Mouse (Mus musculus) kidney, postnatal 0 days (tissue): Measurements from ENCODE around the gene Fxyd6. TPM values are rescaled to one million over a fixed set of nuclear protein-coding genes. Genes with fewer than 3 reads are reported as not detected.

Experiments used
- ATAC-seq: fragments of 200-750 bp; cut with Nextera tagmentation; replicated peaks from 2 replicates; pipeline ENCODE4 v1.8.0; 2017; ENCODE audit warnings: low read depth, moderate number of reproducible peaks, moderate TSS enrichment, moderate library complexity; ENCODE audit not compliant: low FRiP score
- DNase-seq: peaks from one replicate; pipeline ENCODE4 v3.0.0-alpha.2; 2016; ENCODE audit warnings: low spot score
- H3K27ac ChIP-seq: fragments of 300-500 bp; sonication (generic); 2 replicates; pipeline ENCODE4 v1.5.1; 2014; ENCODE audit warnings: mild to moderate bottlenecking
- H3K27me3 ChIP-seq: fragments of 300-500 bp; sonication (generic); 2 replicates; pipeline ENCODE4 v1.6.1; 2014; ENCODE audit warnings: low read length, mixed read lengths; ENCODE audit not compliant: insufficient read depth
- H3K36me3 ChIP-seq: fragments of 300-500 bp; sonication (generic); 2 replicates; pipeline ENCODE4 v1.6.1; 2014; ENCODE audit warnings: low read length, mixed read lengths; ENCODE audit not compliant: insufficient read depth
- H3K4me1 ChIP-seq: fragments of 300-500 bp; sonication (generic); replicated peaks from 2 replicates; pipeline ENCODE4 v1.6.1; 2014; ENCODE audit warnings: antibody characterized with exemption, low read length, mixed read lengths; ENCODE audit not compliant: insufficient read depth
- H3K4me2 ChIP-seq: fragments of 300-500 bp; sonication (generic); 2 replicates; pipeline ENCODE4 v1.6.1; 2014; ENCODE audit warnings: mild to moderate bottlenecking, low read length, moderate library complexity, mixed read lengths
- H3K4me3 ChIP-seq: fragments of 300-500 bp; sonication (generic); replicated peaks from 2 replicates; pipeline ENCODE4 v1.5.1; 2014; ENCODE audit warnings: low read depth, low read length
- H3K9ac ChIP-seq: fragments of 300-500 bp; sonication (generic); 2 replicates; pipeline ENCODE4 v1.6.1; 2014; ENCODE audit warnings: low read depth, low read length
- H3K9me3 ChIP-seq: fragments of 300-500 bp; sonication (generic); replicated peaks from 2 replicates; pipeline ENCODE4 v1.6.1; 2016; ENCODE audit warnings: low read length, inconsistent platforms, mixed read lengths
- CTCF ChIP-seq: IDR thresholded peaks from 2 replicates; pipeline ENCODE4 v1.5.1; 2016; ENCODE audit warnings: antibody characterized with exemption, low read depth, mild to moderate bottlenecking, moderate library complexity
- WGBS: fragments of 180-500 bp; shearing (Covaris S2); extraction: QIAGEN DNeasy Blood & Tissue Kit; methylation state at CpG from one replicate; pipeline ENCODE4 v1.1.7; 2014; 5-methylcytosine and 5-hydroxymethylcytosine counted together
- polyA plus RNA-seq: library from polyadenylated mRNA; unstranded; fragments of >200 nt; fragmentation: Nextera tagmentation; extraction: Ambion mirVana; gene quantifications from 2 replicates; pipeline ENCODE4 v1.2.1, GENCODE M21; 2015

Gene Fxyd6
- polyA plus RNA-seq, 1 experiment from 2014 or later, result 141 TPM

DNA sequence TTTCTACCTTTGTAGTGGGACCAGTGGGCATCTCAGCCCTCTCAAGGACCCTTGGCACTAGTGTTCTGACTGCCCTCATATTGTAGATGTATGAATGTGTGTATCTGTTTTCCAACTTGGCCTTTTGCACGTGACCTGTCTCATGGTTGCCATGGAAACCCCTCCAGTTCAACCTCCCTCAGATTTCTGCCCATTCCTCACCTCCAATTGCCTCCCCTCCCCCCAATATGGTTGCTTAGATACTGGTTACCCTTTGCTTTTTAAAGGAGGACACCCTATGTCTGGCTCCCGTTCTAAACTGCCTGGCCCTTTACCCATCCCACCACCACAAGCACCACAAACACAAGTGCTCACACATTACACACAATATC, 1.3 kb downstream of the Fxyd6 start:
- no peaks in the 10 kb centered on the region for H3K9me3 ChIP-seq
- H3K4me2 ChIP-seq, result peak overlapping the region; percentile 92
- no peak for TF ChIP-seq CTCF
- no peaks in the 10 kb centered on the region for H3K27me3 ChIP-seq
- 32% methylated on average over 2 of the region's 2 CpGs for WGBS
- ATAC-seq (no peak), DNase-seq (no peak)
- H3K9ac ChIP-seq, result 0 out of 2 replicates have a peak overlapping the region, but pooled peaks have one; percentile 69
- H3K27ac ChIP-seq, result no peak overlapping the region
- no peaks in the 10 kb centered on the region for H3K36me3 ChIP-seq
- H3K4me3 ChIP-seq, result peak overlapping the region; percentile 57
- peaks cover 16% of the 10 kb centered on the region for H3K4me1 ChIP-seq

DNA sequence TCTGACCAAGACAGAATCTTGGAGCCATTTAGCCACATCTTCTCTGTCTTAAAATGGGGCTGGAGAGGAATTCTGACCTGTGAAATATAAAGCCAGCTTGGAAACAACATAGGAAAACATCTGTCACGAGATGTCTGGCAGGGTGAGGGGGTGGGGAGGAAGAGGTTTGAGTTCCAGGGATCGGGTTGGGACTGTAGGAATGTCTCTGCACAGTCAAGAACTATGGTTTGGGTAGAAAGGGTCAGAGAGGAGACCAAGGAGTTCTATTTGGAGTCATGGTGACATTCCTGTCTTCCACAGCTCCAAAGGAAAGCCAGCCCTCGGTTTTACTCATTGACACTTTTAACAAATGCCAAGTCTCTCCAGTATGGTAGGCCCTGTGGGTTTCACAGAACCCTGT, 3.9 kb downstream of the Fxyd6 start:
- ATAC-seq, result no peak
- H3K27me3 ChIP-seq, result no peaks in the 10 kb centered on the region
- H3K9me3 ChIP-seq, result no peaks in the 10 kb centered on the region
- H3K4me1 ChIP-seq, result peaks cover 20% of the 10 kb centered on the region
- H3K27ac ChIP-seq, result no peak overlapping the region
- H3K36me3 ChIP-seq, result no peaks in the 10 kb centered on the region
- TF ChIP-seq CTCF, result no peak
- H3K9ac ChIP-seq, result no peak overlapping the region
- no peak overlapping the region for H3K4me2 ChIP-seq
- 30% methylated on average over 3 of the region's 3 CpGs for WGBS
- no peak for DNase-seq
- H3K4me3 ChIP-seq, result no peak overlapping the region

- H3K4me1 ChIP-seq, result peaks cover 20% of the 10 kb centered on the region
Observed at GRCm38 (mm10) chr9:45374988-45375502, 5.1 kb downstream of the Fxyd6 start.

DNA sequence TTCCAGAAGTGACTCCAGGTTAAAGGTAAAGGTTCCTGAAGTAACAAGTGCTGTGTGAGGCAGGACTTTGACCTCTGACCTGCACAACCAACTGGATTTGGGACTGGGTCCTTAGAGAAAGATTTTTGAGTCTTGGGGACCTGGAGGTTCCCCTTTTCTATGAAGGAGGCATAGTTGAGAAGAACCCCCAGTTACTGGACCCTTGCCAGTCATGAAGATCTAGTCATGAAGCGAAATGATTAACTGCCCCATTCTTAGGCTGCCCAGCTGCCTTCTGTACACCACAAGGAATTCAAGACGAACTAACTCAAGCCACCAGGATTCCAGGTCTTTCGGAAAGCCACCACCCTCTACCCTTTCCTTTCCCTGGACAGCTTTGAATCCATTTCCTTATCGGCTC, 6.4 kb downstream of the Fxyd6 start:
- no peaks in the 10 kb centered on the region for H3K27me3 ChIP-seq
- no peak overlapping the region for H3K27ac ChIP-seq
- DNase-seq, result no peak
- WGBS, result 49% methylated on average over 4 of the region's 4 CpGs
- TF ChIP-seq CTCF, result no peak
- no peaks in the 10 kb centered on the region for H3K36me3 ChIP-seq
- no peak overlapping the region for H3K9ac ChIP-seq
- H3K4me1 ChIP-seq, result peaks cover 19% of the 10 kb centered on the region
- no peak overlapping the region for H3K4me3 ChIP-seq
- no peaks in the 10 kb centered on the region for H3K9me3 ChIP-seq
- no peak overlapping the region for H3K4me2 ChIP-seq
- ATAC-seq, result no peak

More at GRCm38 (mm10) chr9:45374988-45375502, 5.1 kb downstream of the Fxyd6 start:
- TF ChIP-seq CTCF, result no peak
- ATAC-seq (no peak), DNase-seq (no peak)
- Histone ChIP-seq H3K36me3 (no peaks in the 10 kb centered on the region), H3K27me3 (no peaks in the 10 kb centered on the region), H3K4me2 (no peak overlapping the region), H3K9ac (no peak overlapping the region), H3K27ac (no peak overlapping the region), H3K9me3 (no peaks in the 10 kb centered on the region), H3K4me3 (no peak overlapping the region)
- whole genome bisulfite sequencing, result 86% methylated on average over 6 of the region's 6 CpGs

DNA sequence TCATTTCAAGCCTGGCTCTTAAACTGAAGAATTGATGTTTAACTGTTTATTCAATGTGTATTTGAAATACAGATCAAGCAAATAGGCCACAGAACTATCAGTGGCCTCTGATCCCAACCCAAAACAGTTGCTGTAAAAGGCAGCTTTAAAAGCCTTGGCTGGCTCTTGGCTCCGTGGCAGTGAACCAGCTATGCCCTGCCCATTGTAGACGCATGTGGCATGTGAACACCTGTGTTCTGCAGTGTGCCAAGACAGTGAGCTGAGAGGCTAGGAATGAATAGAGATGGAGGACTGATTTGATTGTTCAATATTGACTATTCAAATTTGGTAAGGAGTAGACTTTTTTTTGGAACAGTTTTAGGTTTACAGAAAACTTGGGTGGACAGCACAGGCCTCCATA, 6.9 kb downstream of the Fxyd6 start:
- Histone ChIP-seq H3K9ac (no peak overlapping the region), H3K9me3 (no peaks in the 10 kb centered on the region), H3K4me2 (no peak overlapping the region), H3K27me3 (no peaks in the 10 kb centered on the region), H3K4me3 (no peak overlapping the region), H3K36me3 (no peaks in the 10 kb centered on the region), H3K27ac (no peak overlapping the region), H3K4me1 (peaks cover 19% of the 10 kb centered on the region)
- WGBS, result 84% methylated on average over 2 of the region's 2 CpGs
- no peak for TF ChIP-seq CTCF
- no peak for ATAC-seq
- DNase-seq, result no peak

- no peaks in the 10 kb centered on the region for H3K27me3 ChIP-seq
- no peaks in the 10 kb centered on the region for H3K9me3 ChIP-seq
- WGBS, result 38% methylated on average over 10 of the region's 10 CpGs
- no peak overlapping the region for H3K27ac ChIP-seq
- no peak for ATAC-seq
- no peak for TF ChIP-seq CTCF
- 0 out of 2 replicates have a peak, but pooled peaks cover 10% of the 10 kb centered on the region for H3K4me1 ChIP-seq
- no peak for DNase-seq
- no peak overlapping the region for H3K9ac ChIP-seq
- H3K4me2 ChIP-seq, result no peak overlapping the region
- no peaks in the 10 kb centered on the region for H3K36me3 ChIP-seq
- H3K4me3 ChIP-seq, result no peak overlapping the region
Observed at GRCm38 (mm10) chr9:45380411-45381251, 10.6 kb downstream of the Fxyd6 start.
